Mouse (Mus musculus): ENCODE data around the gene Slc25a31. TPM values are rescaled to one million over a fixed set of nuclear protein-coding genes. Genes with fewer than 3 reads are reported as not detected.

Slc25a31 gene
- total RNA-seq, 2 experiments from 2014 or later = 0.22 to 0.24 TPM

GRCm38 (mm10) chr3:40719022-40719421 is 10.4 kb downstream of the Slc25a31 start:
- no peak for DNase-seq
- intact Hi-C loops (cut with DNase I) = no loop called here

DNA sequence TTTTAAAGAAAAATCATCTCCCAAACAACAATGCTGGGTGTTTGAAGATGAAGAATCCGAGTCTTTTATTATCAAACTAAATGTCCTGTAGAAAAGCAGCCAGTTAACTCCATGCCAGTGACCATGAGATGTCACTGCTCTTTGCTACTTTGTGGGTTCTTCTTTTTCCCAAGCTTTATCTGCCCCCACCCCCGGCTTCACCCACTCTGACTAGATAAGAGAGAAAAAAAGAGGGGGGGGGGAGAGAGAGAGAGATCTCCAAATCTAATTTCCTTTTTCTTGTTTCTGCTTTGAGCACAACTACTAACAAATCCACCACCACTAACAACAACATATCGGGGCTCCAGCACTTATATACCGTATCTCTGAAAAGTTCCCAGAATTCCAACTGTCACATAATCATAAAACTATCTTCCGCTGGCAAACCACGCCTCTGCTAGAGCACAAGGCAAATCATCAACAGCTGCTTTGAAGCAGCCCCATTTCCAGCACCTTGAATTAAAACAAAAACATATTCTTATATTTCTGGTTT is 29.8 kb downstream of the Slc25a31 start:
- intact Hi-C loops (cut with DNase I) = no loop called here
- no peak for DNase-seq

- no peak for DNase-seq
- intact Hi-C loops (cut with DNase I) = no loop called here
Observed at GRCm38 (mm10) chr3:40744024-40744835, 35.6 kb downstream of the Slc25a31 start, which contains the start of gene Hspa4l. Gene Hspa4l (plus strand): TSS chr3:40744495.

DNA sequence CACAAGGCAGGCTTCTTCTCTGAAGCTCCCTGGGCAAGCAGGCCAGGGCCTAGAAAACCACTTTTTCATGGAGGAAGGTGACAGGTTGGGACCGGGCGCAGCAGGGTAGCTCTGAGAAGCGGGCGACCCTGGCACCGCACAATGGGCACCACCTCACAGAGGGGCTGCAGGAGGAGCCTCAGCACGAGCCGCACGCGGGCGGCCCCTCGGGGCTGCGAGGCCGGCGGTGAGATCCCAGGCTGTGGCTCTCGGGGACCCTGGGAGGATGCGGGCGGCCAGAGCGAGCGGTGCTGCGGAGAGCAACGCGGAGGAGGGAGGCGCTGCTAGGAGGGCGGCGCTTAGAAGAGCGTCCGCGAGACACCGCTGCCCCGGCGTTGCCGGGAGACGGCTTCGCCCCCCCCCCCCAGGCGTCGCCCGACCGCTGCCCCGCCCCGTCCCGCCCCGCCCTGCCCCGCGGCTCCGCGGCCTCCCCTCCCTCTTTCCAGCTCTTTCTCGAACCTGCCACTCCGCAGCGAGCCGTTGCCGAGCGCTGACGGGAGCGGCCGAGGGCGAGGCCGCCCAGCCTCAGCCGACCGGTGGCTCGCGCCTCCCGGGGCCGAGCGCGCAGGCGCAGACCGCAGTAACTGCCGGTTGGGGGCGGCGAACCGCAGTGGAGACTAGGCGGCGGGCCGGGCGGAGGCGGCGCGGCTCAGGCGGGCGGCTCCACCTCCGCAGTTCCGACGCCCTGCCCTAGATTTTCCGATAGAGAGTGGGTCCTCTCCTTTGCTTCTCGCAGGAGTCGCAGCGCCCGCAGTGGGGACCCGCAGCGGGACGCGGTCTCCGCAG is 36.4 kb downstream of the Slc25a31 start:
- intact Hi-C loops (cut with DNase I) = loop anchor here (5.0 kb wide), 1 partner anchor 218 kb away; no protein-coding TSS in a partner anchor

DNA sequence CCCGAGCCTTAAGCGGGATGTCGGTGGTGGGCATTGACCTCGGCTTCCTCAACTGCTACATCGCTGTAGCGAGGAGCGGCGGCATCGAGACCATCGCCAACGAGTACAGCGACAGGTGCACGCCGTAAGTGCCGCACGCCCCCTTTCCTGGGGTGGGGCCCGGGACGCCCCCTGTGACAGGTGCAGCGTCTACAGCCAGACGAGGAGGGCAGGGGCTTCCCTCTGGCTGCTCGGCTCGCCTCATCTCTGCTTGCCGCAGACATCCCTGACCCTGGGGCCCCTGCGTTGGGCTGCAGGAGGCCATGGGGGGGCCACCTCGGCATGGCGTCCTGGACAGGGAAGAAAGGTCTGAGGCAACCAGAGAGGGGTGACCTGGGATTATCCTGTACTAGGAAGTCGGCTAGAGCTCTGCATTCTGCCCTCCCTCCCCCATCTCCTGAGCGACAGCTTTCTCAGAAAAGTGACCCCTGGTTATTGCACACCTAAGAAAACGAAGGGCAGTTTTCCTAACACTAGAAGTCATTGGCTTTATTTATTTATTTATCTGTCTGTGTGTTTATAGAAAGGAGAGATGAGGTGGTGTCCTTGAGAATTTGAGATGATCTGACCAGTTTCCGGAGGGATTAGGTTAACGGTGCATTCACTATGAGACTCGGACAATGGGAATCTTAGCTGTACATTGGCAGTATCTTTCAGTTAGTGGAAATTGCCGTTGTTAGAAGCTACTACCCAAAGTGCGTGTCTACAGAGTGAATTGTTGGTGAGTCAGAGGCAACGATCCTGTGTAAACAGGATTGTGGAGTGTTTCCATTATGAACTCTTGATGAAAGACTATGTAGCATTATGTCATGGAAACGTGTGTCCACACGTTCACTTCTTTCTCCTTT is 37.2 kb downstream of the Slc25a31 start:
- intact Hi-C loops (cut with DNase I) = loop anchor here (5.0 kb wide), 1 partner anchor 219 kb away; no protein-coding TSS in a partner anchor
- peak; percentile 53 for DNase-seq

More for the DNA sequence above, 36.4 kb downstream of the Slc25a31 start:
- DNase-seq = peak; percentile 95

DNA sequence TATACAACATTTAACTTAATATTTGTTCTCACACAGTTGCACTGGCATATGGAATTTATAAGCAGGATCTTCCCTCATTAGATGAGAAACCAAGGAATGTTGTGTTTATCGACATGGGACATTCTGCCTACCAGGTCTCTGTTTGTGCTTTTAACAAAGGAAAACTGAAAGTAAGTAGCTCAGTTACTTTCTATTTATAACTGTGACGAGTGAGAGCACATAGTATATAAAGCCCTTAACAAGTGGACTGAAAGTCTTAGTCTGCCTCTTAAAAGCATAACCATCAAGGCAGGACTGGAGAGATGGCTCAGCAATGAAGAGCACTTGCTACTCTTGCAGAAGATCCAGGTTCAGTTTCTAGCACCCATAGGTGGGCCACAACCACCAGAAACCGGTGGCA is 52.1 kb downstream of the Slc25a31 start:
- intact Hi-C loops (cut with DNase I) = no loop called here
- DNase-seq = no peak

- DNase-seq = no peak
Observed at GRCm38 (mm10) chr3:40761312-40761711, 52.7 kb downstream of the Slc25a31 start.

More at GRCm38 (mm10) chr3:40761312-40761711, 52.7 kb downstream of the Slc25a31 start:
- intact Hi-C loops (cut with DNase I) = no loop called here

Other genes with a start within 250 kb of the Slc25a31 start
- gene Intu, start 177.6 kb upstream of the Slc25a31 start, total RNA-seq (2021) = 1 to 10 TPM; 5.5 to 8.0 TPM
- 10 to 100 TPM; 55.6 to 55.8 TPM for gene Hspa4l, start 35.6 kb downstream of the Slc25a31 start, total RNA-seq (2021)
- 10 to 100 TPM; 10.8 to 11.8 TPM for gene Plk4, start 91.2 kb downstream of the Slc25a31 start, total RNA-seq (2021)
- 10 to 100 TPM; 20.5 to 24.3 TPM for gene Mfsd8, start 138.0 kb downstream of the Slc25a31 start, total RNA-seq (2021)
- gene Abhd18, start 138.1 kb downstream of the Slc25a31 start, total RNA-seq (2021) = 10 to 100 TPM; 12.2 to 14.4 TPM
- gene 1700034I23Rik, start 193.7 kb downstream of the Slc25a31 start, total RNA-seq (2021) = under 1 TPM; 0.24 to 0.52 TPM
- 10 to 100 TPM; 20.1 to 22.0 TPM for gene Larp1b, start 241.0 kb downstream of the Slc25a31 start, total RNA-seq (2021)